Mouse (Mus musculus) lung, embryonic 14.5 days (tissue): Measurements from ENCODE around the gene 4930469K13Rik. TPM values are rescaled to one million over a fixed set of nuclear protein-coding genes. Genes with fewer than 3 reads are reported as not detected.

Experiments used
- ATAC-seq: fragments of 200-750 bp; cut with Nextera tagmentation; 2 replicates; pipeline ENCODE4 v1.8.0; 2017; ENCODE audit warnings: mild to moderate bottlenecking, moderate TSS enrichment, moderate library complexity; ENCODE audit not compliant: insufficient read depth
- DNase-seq: peaks from one replicate; pipeline ENCODE4 v3.0.0-alpha.2; 2015
- H3K27ac ChIP-seq: fragments of 300-500 bp; sonication (generic); 2 replicates; pipeline ENCODE4 v1.5.1; 2014; ENCODE audit warnings: low read depth, mild to moderate bottlenecking, moderate library complexity
- H3K27me3 ChIP-seq: fragments of 300-500 bp; sonication (generic); 2 replicates; pipeline ENCODE4 v1.6.1; 2014; ENCODE audit warnings: low read length, control low read depth; ENCODE audit not compliant: insufficient read depth
- H3K36me3 ChIP-seq: fragments of 300-500 bp; sonication (generic); 2 replicates; pipeline ENCODE4 v1.6.1; 2014; ENCODE audit warnings: control low read depth; ENCODE audit not compliant: insufficient read depth
- H3K4me1 ChIP-seq: fragments of 300-500 bp; sonication (generic); 2 replicates; pipeline ENCODE4 v1.6.1; 2014; ENCODE audit warnings: antibody characterized with exemption, control low read depth; ENCODE audit not compliant: insufficient read depth
- H3K4me2 ChIP-seq: fragments of 300-500 bp; sonication (generic); 2 replicates; pipeline ENCODE4 v1.6.1; 2014; ENCODE audit warnings: mild to moderate bottlenecking
- H3K4me3 ChIP-seq: fragments of 300-500 bp; sonication (generic); 2 replicates; pipeline ENCODE4 v1.5.1; 2014; ENCODE audit warnings: low read depth, low read length
- H3K9ac ChIP-seq: fragments of 300-500 bp; sonication (generic); 2 replicates; pipeline ENCODE4 v1.6.1; 2014
- H3K9me3 ChIP-seq: fragments of 300-500 bp; sonication (generic); 2 replicates; pipeline ENCODE4 v1.6.1; 2016; ENCODE audit warnings: low read depth, low read length, control low read depth
- CTCF ChIP-seq: IDR thresholded peaks from 2 replicates; pipeline ENCODE4 v1.5.1; 2016; ENCODE audit warnings: antibody characterized with exemption, low read depth
- WGBS: fragments of 180-500 bp; shearing (Covaris S2); extraction: QIAGEN DNeasy Blood & Tissue Kit; methylation state at CpG from one replicate; pipeline ENCODE4 v1.1.7; 2014; 5-methylcytosine and 5-hydroxymethylcytosine counted together
- polyA plus RNA-seq: library from polyadenylated mRNA; unstranded; fragments of >200 nt; fragmentation: Nextera tagmentation; extraction: Ambion mirVana; gene quantifications from 2 replicates; pipeline ENCODE4 v1.2.1, GENCODE M21; 2014

4930469K13Rik gene
- polyA plus RNA-seq, 1 experiment from 2014 or later: not detected

DNA sequence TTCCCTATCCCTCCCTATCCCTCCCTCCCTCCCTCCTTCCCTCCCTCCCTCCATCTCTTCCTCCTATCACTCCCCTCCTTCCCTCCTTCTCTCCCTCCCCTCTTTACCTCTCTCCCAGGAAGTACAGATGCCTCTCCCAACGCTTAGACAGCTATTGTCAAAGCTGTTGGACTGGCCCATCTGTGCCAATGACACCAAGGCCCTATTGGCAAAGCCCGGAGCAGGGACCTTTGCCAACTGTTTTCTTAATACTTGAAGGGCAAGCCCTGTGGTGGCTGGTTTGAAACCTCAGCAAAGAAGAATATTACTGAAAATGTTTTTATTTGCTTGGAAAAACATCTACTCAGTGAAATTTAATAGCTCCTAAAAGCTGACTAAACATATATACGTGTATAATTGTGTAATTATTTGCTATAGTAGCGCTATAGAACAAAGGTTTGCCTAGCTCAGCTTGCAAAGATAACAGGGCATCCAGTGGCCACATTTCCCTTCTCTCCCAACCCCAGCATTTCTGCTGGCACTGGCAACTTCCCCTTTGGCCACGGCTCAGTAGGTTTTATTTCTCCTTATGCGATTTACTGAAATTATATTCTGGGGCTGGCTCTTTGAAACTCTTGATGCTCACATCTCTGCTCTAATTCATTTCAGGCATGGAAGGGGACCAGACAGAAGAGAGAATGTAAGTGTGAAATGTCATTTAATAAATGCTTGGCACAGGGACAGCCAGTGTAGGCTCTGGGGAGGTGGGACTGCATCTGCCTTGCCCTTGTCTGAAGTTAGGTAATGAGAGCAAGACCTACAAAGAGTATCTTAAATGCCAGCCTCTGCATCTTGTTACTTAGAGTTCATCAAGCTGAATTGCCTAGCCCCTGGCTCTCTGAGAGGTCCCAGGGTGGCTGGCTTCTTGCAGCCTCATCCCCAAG lies 18.6 kb downstream of the 4930469K13Rik start:
- DNase-seq: no peak
- Histone ChIP-seq H3K27ac (no peak overlapping the region), H3K4me2 (no peak overlapping the region), H3K9ac (no peak overlapping the region), H3K36me3 (no peaks in the 10 kb centered on the region), H3K27me3 (no peaks in the 10 kb centered on the region), H3K4me3 (no peak overlapping the region), H3K9me3 (no peaks in the 10 kb centered on the region), H3K4me1 (no peaks in the 10 kb centered on the region)
- no peak for ATAC-seq
- TF ChIP-seq CTCF: no peak
- WGBS: 62% methylated on average over 6 of the region's 6 CpGs

DNA sequence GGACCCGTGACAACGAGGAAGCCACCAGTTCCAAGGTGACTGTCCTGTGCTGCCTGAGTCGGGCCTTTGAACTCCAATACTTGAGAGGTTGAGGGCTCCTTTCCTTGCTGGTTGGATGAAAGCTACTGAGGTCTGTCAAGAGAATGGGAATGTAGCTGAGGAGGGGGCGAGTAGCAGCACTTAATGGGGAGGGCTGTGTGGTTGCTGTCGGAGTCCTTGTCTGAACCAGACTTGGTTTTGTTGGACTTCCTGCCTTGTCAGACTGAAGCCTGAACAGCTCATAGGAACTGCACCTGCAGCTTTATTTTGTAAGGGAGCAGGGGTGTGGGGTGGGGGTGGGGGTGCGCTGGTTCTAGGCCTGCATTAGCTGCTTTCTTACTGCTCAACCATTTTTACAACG lies 19.8 kb downstream of the 4930469K13Rik start:
- no peaks in the 10 kb centered on the region for H3K36me3 ChIP-seq
- no peaks in the 10 kb centered on the region for H3K27me3 ChIP-seq
- no peak overlapping the region for H3K4me2 ChIP-seq
- H3K4me3 ChIP-seq: no peak overlapping the region
- no peak overlapping the region for H3K9ac ChIP-seq
- H3K9me3 ChIP-seq: no peaks in the 10 kb centered on the region
- H3K4me1 ChIP-seq: no peaks in the 10 kb centered on the region
- WGBS: 71% methylated on average over 7 of the region's 7 CpGs
- no peak for ATAC-seq
- DNase-seq: no peak
- H3K27ac ChIP-seq: no peak overlapping the region
- no peak for TF ChIP-seq CTCF

- Histone ChIP-seq H3K9ac (no peak overlapping the region), H3K4me3 (no peak overlapping the region), H3K9me3 (no peaks in the 10 kb centered on the region), H3K27me3 (no peaks in the 10 kb centered on the region), H3K27ac (no peak overlapping the region), H3K4me1 (no peaks in the 10 kb centered on the region), H3K4me2 (no peak overlapping the region), H3K36me3 (no peaks in the 10 kb centered on the region)
- no peak for TF ChIP-seq CTCF
- 58% methylated on average over 2 of the region's 2 CpGs for WGBS
- no peak for DNase-seq
- ATAC-seq: no peak
Measured at GRCm38 (mm10) chr11:34077870-34078269, 20.5 kb downstream of the 4930469K13Rik start.

- Histone ChIP-seq H3K27me3 (no peaks in the 10 kb centered on the region), H3K9ac (no peak overlapping the region), H3K9me3 (no peaks in the 10 kb centered on the region), H3K4me3 (no peak overlapping the region), H3K4me1 (peaks cover 5% of the 10 kb centered on the region; the same call in 1 of the 2 replicates), H3K27ac (no peak overlapping the region), H3K36me3 (no peaks in the 10 kb centered on the region), H3K4me2 (no peak overlapping the region)
- TF ChIP-seq CTCF: peak; percentile 89
- ATAC-seq (no peak; the same call in 1 of the 2 replicates), DNase-seq (peak; percentile 83)
- WGBS: 12% methylated on average over 15 of the region's 15 CpGs
Measured at GRCm38 (mm10) chr11:34073776-34074175, 24.6 kb downstream of the 4930469K13Rik start.

- TF ChIP-seq CTCF: no peak
- no peaks in the 10 kb centered on the region for H3K27me3 ChIP-seq
- H3K9ac ChIP-seq: no peak overlapping the region
- no peak overlapping the region for H3K4me3 ChIP-seq
- no peak overlapping the region; the same call in 1 of the 2 replicates for H3K27ac ChIP-seq
- H3K36me3 ChIP-seq: no peaks in the 10 kb centered on the region
- WGBS: 56% methylated on average over 4 of the region's 4 CpGs
- no peak overlapping the region for H3K4me2 ChIP-seq
- H3K4me1 ChIP-seq: peaks cover 5% of the 10 kb centered on the region; the same call in 1 of the 2 replicates
- DNase-seq (peak; percentile 58), ATAC-seq (peak; percentile 60)
- no peaks in the 10 kb centered on the region for H3K9me3 ChIP-seq
Measured at GRCm38 (mm10) chr11:34072309-34072708, 26.0 kb downstream of the 4930469K13Rik start.

DNA sequence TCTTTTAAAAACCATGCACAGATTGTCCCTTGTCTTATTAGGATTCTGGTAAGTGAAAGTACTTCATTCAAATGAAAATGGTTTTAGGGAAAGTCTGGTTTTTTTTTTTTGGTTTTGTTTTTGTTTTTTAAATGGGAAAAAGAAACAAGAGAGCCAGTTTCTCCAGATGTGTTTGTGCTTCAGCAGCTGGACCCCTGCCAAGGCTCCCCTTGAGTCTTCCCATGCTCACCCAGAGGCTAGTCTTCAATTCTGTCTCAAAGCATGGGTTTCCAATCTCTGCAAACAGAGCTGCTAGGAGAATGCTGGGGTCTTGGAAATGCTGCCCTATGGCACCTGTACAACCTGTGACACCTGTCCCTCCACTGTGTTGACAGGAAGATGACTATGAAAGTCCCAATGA lies 27.8 kb downstream of the 4930469K13Rik start:
- Histone ChIP-seq H3K27me3 (no peaks in the 10 kb centered on the region), H3K9ac (no peak overlapping the region), H3K36me3 (no peaks in the 10 kb centered on the region), H3K9me3 (no peaks in the 10 kb centered on the region), H3K27ac (no peak overlapping the region), H3K4me1 (peaks cover 5% of the 10 kb centered on the region; the same call in 1 of the 2 replicates), H3K4me2 (no peak overlapping the region), H3K4me3 (no peak overlapping the region)
- ATAC-seq: no peak
- TF ChIP-seq CTCF: no peak
- peak; percentile 63 for DNase-seq

- no peak overlapping the region for H3K4me3 ChIP-seq
- no peak overlapping the region for H3K4me2 ChIP-seq
- H3K9ac ChIP-seq: no peak overlapping the region
- no peaks in the 10 kb centered on the region for H3K27me3 ChIP-seq
- WGBS: 46% methylated on average over 5 of the region's 5 CpGs
- H3K27ac ChIP-seq: no peak overlapping the region
- DNase-seq (peak; percentile 7), ATAC-seq (no peak)
- H3K4me1 ChIP-seq: no peaks in the 10 kb centered on the region
- no peaks in the 10 kb centered on the region for H3K36me3 ChIP-seq
- H3K9me3 ChIP-seq: no peaks in the 10 kb centered on the region
- TF ChIP-seq CTCF: no peak
Measured at GRCm38 (mm10) chr11:34063702-34064485, 34.5 kb downstream of the 4930469K13Rik start.
